Mouse (Mus musculus) embryonic facial prominence, embryonic 11.5 days (tissue): ENCODE data around the gene Ptpru. TPM values are rescaled to one million over a fixed set of nuclear protein-coding genes. Genes with fewer than 3 reads are reported as not detected.

ENCODE experiments used
- ATAC-seq: fragments of 200-750 bp; cut with Nextera tagmentation; replicated peaks from 2 replicates; pipeline ENCODE4 v1.8.0; 2017; ENCODE audit warnings: low read depth; ENCODE audit not compliant: insufficient number of reproducible peaks, low FRiP score, low TSS enrichment
- DNase-seq: peaks from one replicate; pipeline ENCODE4 v3.0.0-alpha.2; 2015; ENCODE audit warnings: low spot score
- H3K27ac ChIP-seq: fragments of 300-500 bp; sonication (generic); replicated peaks from 2 replicates; pipeline ENCODE4 v1.5.1; 2014; ENCODE audit warnings: mild to moderate bottlenecking, low read depth, low read length, control low read depth
- H3K27me3 ChIP-seq: fragments of 300-500 bp; sonication (generic); 2 replicates; pipeline ENCODE4 v1.6.1; 2014; ENCODE audit warnings: mild to moderate bottlenecking, low read length, moderate library complexity, mixed read lengths; ENCODE audit not compliant: control insufficient read depth, insufficient read depth
- H3K36me3 ChIP-seq: fragments of 300-500 bp; sonication (generic); replicated peaks from 2 replicates; pipeline ENCODE4 v1.6.1; 2014; ENCODE audit warnings: low read depth, mild to moderate bottlenecking, low read length, moderate library complexity, mixed read lengths; ENCODE audit not compliant: control insufficient read depth, insufficient read depth
- H3K4me1 ChIP-seq: fragments of 300-500 bp; sonication (generic); 2 replicates; pipeline ENCODE4 v1.6.1; 2014; ENCODE audit warnings: low read length, mixed read lengths; ENCODE audit not compliant: control insufficient read depth, insufficient read depth
- H3K4me2 ChIP-seq: fragments of 300-500 bp; sonication (generic); 2 replicates; pipeline ENCODE4 v1.6.1; 2014; ENCODE audit warnings: low read depth, mild to moderate bottlenecking, control low read depth, low read length, moderate library complexity
- H3K4me3 ChIP-seq: fragments of 300-500 bp; sonication (generic); 2 replicates; pipeline ENCODE4 v1.5.1; 2014; ENCODE audit warnings: low read depth, low read length, control low read depth
- H3K9ac ChIP-seq: fragments of 300-500 bp; sonication (generic); replicated peaks from 2 replicates; pipeline ENCODE4 v1.6.1; 2014; ENCODE audit warnings: mild to moderate bottlenecking, control low read depth, low read length
- H3K9me3 ChIP-seq: fragments of 300-500 bp; sonication (generic); replicated peaks from 2 replicates; pipeline ENCODE4 v1.6.1; 2016; ENCODE audit warnings: mild to moderate bottlenecking, low read length, inconsistent platforms, mixed read lengths; ENCODE audit not compliant: control insufficient read depth
- WGBS: fragments of 180-500 bp; shearing (Covaris S2); extraction: QIAGEN DNeasy Blood & Tissue Kit; methylation state at CpG from one replicate; pipeline ENCODE4 v1.1.7; 2014; 5-methylcytosine and 5-hydroxymethylcytosine counted together
- polyA plus RNA-seq: library from polyadenylated mRNA; unstranded; fragments of >200 nt; fragmentation: Nextera tagmentation; extraction: Ambion mirVana; gene quantifications from 2 replicates; pipeline ENCODE4 v1.2.1, GENCODE M21; 2014

Gene Ptpru
- polyA plus RNA-seq, 1 experiment from 2014 or later = 17.2 TPM

DNA sequence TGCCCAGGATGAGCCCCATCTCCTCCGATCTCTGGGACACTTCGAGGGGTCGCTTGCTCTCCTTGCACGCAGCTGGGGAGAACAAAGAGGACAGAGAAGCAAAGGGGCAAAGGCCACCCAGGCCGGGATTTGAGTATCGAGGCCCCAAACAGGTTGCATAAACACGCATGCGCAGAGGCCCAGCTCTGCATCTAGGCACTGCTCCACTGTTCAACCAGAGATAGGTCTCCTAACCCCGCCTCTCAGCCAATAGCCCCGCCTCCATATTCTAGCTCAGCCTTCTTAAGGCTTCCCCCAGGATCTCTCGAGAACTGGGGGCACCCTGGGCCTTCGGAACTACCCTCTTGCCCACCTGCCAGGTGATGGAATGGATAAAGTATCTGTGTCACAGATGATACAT lies 40.2 kb downstream of the Ptpru start:
- Histone ChIP-seq H3K4me1 (no peaks in the 10 kb centered on the region), H3K9me3 (no peaks in the 10 kb centered on the region), H3K4me2 (no peak overlapping the region), H3K36me3 (no peaks in the 10 kb centered on the region), H3K4me3 (no peak overlapping the region), H3K27ac (no peak overlapping the region), H3K9ac (no peak overlapping the region), H3K27me3 (no peaks in the 10 kb centered on the region)
- no peak for ATAC-seq
- WGBS = 55% methylated on average over 12 of the region's 12 CpGs
- no peak for DNase-seq

DNA sequence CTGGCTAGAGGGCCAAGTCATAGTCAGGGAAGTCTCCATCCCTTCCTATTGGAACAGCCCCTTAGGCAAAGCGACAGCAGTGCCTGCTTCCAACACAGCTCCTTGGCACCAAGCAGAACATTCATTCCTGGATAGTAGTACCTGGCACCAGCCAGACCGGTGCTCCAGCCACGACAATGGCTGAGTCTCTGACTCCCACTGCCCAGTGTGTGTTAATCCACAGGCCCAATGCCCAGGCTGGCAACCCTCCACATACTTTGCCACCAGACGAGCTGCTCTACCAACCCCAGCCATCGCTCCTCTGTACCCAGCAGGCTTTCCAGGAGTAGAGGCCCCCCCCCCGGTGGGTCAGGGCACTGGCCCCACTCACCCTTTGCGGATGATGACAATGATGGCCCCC lies 40.6 kb downstream of the Ptpru start:
- Histone ChIP-seq H3K36me3 (no peaks in the 10 kb centered on the region), H3K27me3 (no peaks in the 10 kb centered on the region), H3K27ac (no peak overlapping the region), H3K9me3 (no peaks in the 10 kb centered on the region), H3K4me3 (no peak overlapping the region), H3K4me2 (no peak overlapping the region), H3K4me1 (no peaks in the 10 kb centered on the region), H3K9ac (no peak overlapping the region)
- DNase-seq (no peak), ATAC-seq (no peak)
- 80% methylated on average over 7 of the region's 7 CpGs for WGBS

DNA sequence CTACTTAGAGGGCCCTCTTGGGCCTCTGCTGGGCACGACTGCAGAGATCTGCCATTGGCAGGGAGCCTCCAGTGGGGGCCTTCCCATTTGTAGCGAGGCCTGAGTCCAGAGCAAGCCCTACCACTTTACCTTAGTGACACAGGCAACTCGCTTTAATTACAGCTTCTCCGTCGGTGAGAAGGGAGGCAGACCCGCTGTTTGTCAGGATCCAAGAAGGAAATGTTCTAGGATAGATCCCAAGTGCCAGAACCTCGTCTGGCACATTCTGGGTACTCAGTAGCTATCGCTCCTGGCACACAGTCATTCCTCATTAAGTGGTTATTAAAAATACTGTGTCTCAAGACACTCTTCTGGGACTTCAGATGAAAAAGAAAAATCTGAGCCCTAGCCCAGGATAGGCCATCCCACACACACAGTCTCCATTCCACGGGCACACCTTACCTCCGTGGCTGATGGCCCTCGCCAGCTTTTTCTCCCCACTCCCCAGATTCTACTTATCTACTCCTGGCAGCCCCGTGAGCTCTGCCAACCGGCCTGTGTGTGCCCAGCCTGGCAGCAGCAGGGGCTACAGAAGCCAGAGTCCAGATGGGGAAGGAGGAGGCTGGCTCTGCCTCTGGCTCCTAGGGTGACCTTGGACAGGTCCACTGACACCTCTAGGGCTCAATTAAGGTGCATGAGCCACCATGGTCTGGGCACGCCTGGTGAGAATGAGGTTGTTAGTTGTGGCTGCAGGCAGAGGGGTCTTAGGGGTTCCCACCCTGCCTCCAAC lies 41.6 kb downstream of the Ptpru start:
- Histone ChIP-seq H3K9me3 (no peaks in the 10 kb centered on the region), H3K9ac (no peak overlapping the region), H3K27me3 (no peaks in the 10 kb centered on the region), H3K4me3 (no peak overlapping the region), H3K27ac (no peak overlapping the region), H3K4me2 (no peak overlapping the region), H3K36me3 (no peaks in the 10 kb centered on the region), H3K4me1 (peaks cover 2% of the 10 kb centered on the region; the same call in 1 of the 2 replicates)
- no peak for ATAC-seq
- no peak for DNase-seq
- 81% methylated on average over 14 of the region's 14 CpGs for WGBS

DNA sequence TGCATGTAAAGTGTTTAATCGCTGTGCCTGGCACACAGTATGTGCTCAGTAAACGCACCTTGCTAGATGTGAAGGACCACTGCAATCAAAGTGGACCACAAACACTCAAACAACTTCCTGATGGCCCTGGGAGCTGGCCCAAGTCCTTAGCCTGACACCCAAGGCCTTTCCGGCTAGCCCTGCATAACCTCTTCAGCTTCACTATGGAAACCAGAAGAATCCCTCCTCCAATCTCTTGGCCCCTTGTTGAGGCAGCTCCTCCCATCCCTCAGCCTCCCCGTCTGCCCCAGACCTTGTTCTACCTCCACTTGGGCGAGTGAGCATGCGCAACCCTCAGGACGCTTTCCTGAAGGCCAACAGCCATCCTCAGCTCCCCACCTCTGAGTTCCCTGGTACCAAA lies 51.3 kb downstream of the Ptpru start:
- H3K27ac ChIP-seq = no peak overlapping the region
- DNase-seq = no peak
- H3K4me2 ChIP-seq = no peak overlapping the region
- 79% methylated on average over 7 of the region's 7 CpGs for WGBS
- no peak for ATAC-seq
- H3K27me3 ChIP-seq = no peaks in the 10 kb centered on the region
- no peak overlapping the region for H3K4me3 ChIP-seq
- H3K9me3 ChIP-seq = no peaks in the 10 kb centered on the region
- no peaks in the 10 kb centered on the region for H3K36me3 ChIP-seq
- no peak overlapping the region for H3K9ac ChIP-seq
- H3K4me1 ChIP-seq = peaks cover 2% of the 10 kb centered on the region; the same call in 1 of the 2 replicates

DNA sequence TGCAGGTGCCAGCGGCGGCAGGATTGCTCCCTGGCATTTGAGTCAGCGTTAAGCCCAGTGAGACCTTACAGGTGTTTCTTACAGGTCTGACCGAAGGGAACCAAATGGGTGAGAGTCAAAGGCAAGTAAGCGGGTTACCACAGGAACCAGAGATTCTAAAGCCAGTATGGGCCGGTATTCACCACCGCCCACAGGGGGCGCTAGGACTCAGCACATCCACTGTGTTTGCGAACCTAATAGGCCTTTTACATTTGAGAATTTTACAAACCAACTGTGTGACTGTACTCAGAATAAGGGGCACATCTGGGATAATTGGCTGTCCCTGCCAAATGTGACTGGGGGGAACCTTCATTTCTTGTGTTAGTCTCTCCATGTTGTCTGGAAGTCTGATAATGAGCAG lies 54.1 kb downstream of the Ptpru start:
- Histone ChIP-seq H3K4me3 (no peak overlapping the region), H3K9me3 (no peaks in the 10 kb centered on the region), H3K36me3 (no peaks in the 10 kb centered on the region), H3K4me2 (no peak overlapping the region), H3K9ac (no peak overlapping the region), H3K27ac (no peak overlapping the region), H3K27me3 (no peaks in the 10 kb centered on the region), H3K4me1 (no peaks in the 10 kb centered on the region)
- ATAC-seq = no peak
- 10% methylated on average over 9 of the region's 9 CpGs for WGBS
- DNase-seq = peak; percentile 85

DNA sequence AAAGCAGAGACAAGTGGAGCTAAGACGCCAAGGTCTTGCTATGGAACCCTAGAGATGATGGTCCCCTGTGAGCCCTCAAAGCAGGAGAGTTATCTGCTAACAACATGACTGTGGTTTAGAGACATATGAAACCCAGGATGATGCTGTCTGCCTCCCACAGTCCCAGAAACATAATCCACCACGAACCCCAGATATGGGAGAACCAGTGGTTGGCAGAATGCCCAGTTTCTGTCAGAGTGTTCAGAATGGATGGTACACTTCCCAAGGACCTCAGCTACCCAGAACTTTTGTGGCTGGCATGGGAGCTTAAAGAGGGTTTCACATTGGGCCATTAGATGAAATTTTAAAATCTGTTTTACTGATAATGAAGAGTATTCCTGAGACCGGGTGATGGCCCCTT lies 57.1 kb downstream of the Ptpru start:
- Histone ChIP-seq H3K27ac (no peak overlapping the region), H3K9me3 (no peaks in the 10 kb centered on the region), H3K9ac (no peak overlapping the region), H3K4me3 (no peak overlapping the region), H3K27me3 (no peaks in the 10 kb centered on the region), H3K4me1 (no peaks in the 10 kb centered on the region), H3K36me3 (no peaks in the 10 kb centered on the region), H3K4me2 (no peak overlapping the region)
- peak; percentile 36 for DNase-seq
- ATAC-seq = no peak
- WGBS = 56% methylated on average over 3 of the region's 3 CpGs

DNA sequence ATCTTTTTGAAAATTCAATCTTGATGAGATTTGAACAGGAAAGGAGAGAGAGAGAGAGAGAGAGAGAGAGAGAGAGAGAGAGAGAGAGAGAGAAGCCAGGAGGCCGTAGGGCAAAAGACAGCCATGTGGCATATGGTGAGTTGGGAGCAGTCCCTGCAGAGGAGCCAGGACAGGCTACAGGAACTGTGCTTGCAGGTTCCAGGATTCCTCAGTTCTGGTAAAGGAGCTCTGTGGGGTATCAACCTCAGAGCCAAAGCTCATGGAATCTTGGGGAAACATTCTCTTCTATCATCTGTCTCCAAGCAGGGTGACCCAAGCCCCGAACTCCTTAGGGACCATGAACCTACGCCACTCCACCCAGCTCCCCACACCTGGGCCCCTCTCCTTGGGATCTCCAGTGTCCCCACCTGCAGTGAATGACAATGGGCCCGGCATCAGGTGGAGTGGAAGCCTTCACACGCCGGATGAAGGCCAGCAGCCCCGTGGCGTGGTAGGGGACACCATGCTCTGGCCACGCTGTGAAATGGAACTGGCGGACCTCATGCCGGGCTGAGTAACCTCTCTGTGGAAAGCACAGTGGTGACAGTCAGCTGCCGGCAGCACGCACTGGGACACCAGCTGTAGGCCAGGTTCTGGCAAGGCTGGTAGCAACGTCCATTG lies 59.3 kb downstream of the Ptpru start:
- H3K4me2 ChIP-seq = no peak overlapping the region
- no peak overlapping the region for H3K4me3 ChIP-seq
- DNase-seq (no peak), ATAC-seq (no peak)
- H3K4me1 ChIP-seq = no peaks in the 10 kb centered on the region
- H3K9me3 ChIP-seq = no peaks in the 10 kb centered on the region
- WGBS = 88% methylated on average over 14 of the region's 14 CpGs
- H3K27ac ChIP-seq = no peak overlapping the region
- no peaks in the 10 kb centered on the region for H3K27me3 ChIP-seq
- no peaks in the 10 kb centered on the region for H3K36me3 ChIP-seq
- no peak overlapping the region for H3K9ac ChIP-seq

DNA sequence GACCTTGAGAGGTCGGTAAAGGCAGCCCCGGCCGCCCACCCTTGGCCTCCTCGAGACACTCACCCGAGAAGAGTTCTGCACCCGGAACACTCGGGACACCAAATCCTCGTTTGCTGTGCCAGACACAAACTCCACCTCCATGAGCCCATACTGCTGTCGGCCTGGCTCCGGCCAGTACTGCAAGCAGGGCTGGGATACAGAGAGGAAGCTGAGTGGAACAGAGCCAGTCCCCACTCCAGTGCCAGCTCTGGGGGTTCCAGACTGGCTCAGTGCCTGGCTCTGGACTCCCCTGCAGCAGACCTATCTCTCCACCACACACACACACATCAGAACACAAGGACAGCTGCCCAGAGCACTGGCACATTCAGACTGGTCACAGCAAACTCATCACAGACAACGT lies 66.7 kb downstream of the Ptpru start:
- no peaks in the 10 kb centered on the region; the same call in 1 of the 2 replicates for H3K36me3 ChIP-seq
- H3K27me3 ChIP-seq = no peaks in the 10 kb centered on the region
- 78% methylated on average over 11 of the region's 11 CpGs for WGBS
- H3K9ac ChIP-seq = no peak overlapping the region
- H3K4me2 ChIP-seq = no peak overlapping the region
- DNase-seq = no peak
- H3K4me3 ChIP-seq = no peak overlapping the region
- H3K9me3 ChIP-seq = no peaks in the 10 kb centered on the region
- H3K4me1 ChIP-seq = no peaks in the 10 kb centered on the region
- H3K27ac ChIP-seq = no peak overlapping the region
- no peak for ATAC-seq
